Mouse (Mus musculus): ENCODE data around the gene Gm21987.

Gene Gm21987

DNA sequence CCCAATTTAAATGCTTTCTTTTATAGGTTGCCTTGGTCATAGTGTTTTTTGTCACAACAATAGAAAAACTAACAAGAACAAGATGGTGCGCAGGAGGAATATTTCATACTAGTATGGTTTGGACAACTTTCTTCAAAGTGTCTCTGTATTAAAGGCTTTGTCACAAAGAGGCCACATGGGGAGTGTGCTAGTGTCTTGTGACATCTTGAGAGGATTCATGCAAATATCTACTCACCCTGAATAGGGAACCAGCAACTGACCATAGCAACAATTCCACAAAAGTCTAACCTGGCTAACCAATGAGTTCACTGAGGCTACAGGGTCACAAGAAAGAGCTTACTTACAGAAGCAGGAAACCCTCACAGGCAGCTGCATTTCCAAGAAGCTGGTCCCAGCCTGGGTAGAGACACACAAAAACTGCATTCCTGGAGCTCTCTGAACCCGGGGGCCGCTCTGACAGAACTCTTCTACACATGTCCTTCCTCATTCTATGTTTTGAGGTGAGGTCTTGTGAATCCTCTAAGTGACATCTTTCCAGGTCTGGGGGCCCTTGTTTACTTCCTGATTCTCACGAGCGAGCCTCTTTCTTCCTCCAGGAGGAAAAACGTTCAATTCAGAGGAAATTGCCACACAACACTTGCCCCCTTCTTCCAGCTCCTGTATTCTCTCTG, 48.4 kb downstream of the Gm21987 start:
- no peak for DNase-seq (ENCODE audit: low spot score)

DNA sequence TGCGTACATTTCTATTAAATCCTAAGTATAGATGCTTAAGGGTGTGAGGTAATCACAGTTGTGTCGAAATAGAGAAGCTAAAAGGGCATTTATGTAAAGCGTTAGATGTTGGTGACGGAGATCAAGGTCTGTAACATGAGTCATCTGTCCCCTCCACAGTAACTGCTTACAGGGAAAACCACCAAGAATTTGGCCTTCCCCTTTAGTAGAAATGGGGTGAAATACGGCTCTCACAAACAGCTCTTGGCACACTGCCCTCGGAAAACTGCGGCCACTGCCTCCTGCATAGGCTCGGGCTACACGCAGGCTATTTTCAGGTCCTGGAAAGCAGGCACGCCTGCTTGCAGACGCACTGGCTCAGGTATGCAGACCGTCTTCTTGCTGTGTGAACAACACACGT, 49.3 kb downstream of the Gm21987 start:
- DNase-seq (ENCODE audit: low spot score), result no peak

DNA sequence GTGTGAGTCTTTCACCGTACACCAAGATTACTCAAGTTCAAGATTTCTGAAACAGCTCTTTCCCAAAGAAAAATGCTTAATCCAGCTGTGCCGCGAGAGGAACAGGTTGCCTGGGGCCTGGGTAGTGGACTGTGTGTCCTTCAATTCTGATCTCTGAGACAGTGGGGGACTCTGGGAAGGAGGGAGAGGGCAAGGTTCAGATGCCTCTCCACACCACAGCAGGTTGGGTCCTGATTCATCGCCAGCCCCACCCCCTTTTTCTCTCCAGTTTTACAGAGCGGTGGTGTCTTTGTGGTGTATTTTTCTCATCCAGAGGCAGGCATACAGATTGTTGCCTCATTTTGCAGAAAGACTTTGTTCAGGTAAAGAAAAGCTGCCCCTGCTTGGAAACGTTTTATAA, 51.4 kb downstream of the Gm21987 start:
- no peak for DNase-seq (ENCODE audit: low spot score)

DNA sequence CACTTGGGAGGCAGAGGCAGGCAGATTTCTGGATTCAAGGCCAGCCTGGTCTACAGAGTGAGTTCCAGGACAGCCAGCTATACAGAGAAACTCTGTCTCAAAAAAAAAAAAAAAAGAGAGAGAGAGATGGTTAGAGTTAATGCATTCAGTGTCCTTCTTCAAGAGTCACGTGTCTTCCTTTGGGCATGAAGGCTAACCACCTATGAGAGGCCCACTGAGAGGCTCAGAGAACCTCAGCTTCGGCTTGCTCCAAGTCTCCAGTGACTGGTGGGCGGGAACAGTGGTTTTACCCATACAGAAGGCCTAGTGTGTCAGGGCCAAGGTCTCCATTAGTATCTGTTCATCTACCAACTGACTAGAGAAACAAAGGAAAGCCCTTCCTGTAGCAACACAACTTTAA, 52.2 kb downstream of the Gm21987 start:
- no peak for DNase-seq (ENCODE audit: low spot score)

DNA sequence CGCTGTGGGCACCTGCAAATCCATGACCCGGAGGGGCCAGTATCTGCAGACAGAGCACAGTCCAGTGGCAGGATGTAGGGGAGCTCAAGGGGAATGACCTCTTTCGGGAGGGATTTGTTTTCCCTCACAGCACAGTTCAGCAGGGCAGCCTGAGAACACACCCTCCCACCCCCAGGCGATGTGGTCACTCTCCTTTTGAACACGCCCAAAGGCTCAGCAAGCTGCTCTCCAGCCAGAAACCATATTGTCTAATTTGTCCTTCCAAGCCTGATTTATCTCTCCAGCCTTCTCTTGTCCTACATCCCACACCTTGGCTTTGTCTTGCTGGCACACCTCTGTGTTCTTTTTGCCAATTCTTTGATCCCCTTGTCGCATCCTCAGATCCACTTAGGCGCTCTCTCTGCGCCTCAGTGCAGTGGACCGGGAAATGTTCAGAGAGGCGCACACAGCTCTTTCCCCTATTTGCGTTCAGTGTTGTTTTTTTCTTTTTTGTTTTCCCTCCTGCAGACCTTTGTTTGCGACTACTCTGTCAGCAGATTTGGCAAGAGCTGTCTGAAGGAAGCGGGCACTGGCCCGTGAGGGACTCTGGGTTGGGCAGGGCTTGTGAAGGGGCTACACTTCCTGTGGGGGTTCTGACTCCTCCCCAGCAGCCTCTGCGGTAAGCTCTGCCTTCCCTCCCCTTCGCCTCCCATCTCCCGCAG, 52.8 kb downstream of the Gm21987 start:
- DNase-seq (ENCODE audit: low spot score), result no peak

DNA sequence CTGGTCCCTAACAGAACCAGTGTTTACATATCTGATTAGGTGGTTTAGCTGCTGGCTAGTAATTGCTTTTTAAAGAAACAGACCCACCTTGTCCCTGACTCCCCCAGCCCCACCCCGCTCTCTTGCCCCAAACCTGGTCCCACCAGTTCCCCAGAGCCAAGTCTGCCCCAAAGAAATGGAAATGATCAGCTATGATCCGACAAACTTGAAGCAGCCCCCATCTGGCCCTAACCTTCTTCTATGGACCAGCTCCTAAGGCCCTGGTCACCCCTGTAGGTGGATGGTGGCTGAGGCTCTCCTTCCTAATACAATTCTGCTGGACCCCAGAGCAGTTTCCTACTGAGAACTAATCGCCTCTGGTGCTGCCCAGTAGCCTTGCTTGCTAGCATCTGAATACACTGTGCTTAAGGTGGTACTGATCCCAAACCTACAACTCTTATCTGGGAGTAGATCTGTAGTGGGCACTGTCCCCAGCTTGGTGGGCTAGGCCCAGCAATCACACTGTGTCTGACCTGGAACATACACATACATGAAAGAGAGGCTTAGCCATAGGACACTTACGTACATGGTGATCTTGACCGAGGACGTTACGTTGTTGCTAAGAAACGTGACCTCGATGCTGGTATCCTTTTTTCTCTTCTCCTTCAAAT, 53.6 kb downstream of the Gm21987 start:
- no peak for DNase-seq (ENCODE audit: low spot score)

DNA sequence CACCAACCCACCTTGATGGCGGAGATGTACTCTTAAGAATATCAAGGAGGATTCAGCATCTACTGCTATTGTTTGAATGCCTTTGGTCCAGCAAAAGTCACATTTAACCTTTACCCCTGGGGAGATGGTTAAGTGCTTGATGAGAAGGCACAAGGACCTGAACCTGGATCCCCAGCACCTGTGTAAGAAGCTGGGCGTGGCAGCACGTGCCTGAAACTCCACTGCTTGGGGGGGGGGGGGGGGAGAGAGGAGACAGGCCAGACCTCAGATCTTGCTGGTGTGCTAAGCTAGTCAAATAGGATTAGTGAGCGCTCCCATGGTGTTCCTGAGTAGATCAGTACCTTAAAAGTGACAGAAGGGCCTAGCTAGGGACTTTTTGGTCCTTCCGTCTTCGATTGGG, 54.6 kb downstream of the Gm21987 start:
- no peak for DNase-seq (ENCODE audit: low spot score)

DNA sequence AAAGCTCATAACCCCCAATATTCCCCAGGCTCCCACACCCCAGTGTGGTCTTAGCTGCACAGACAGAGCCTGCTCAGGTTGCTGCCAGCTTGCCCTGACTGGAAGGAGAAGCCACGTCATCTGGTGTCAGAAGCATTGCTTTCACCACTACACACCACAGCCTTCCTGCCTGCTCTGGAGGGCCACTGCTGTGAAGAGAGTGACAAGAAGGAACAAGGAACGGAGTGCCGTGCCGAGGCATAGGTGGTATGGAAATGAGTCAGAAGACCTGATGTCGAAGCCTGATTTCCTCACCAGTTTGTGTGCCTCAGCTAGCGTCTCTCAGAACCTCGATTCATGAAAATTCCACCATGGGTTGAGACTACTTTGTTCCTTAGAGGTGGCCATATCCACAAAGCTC, 56.8 kb downstream of the Gm21987 start:
- DNase-seq (ENCODE audit: low spot score), result no peak

DNA sequence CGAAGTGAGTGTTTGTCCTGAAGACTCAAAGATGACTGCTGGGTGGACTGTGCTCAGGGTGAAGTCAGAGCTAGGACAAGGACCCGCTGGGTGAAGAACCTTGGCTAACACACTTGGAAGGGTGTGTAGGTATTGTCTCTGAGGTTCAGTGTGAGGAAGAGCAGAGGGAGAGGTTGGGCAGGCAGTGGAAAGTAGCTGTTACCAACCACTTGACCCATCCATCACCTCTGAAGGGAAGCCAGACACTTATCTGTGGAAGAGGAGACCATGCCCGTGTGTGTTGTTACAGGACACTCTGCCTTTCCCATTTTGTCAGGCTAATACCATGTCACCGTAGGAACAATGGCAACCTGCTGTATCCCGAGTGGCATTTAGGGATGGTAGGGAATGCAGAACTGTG, 59.5 kb downstream of the Gm21987 start:
- DNase-seq (ENCODE audit: low spot score), result no peak

DNA sequence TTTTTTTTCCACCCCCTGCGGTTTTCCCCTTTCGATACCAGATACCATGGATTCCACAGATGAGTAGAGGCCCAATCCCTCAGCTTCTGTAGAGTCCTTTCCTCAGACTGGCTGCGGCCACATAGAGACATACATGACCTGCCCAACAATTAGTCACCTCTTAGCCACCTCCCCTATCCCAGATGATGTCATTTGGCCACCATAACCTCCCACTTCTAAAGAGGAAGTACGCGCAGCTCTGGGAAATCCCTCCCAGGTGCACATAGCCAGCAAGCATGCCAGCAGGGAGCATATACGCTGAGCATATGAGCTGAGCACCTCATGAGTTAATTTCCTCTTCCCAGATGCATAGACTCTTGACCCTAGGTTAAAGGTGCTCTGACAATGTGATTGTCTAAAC, 59.9 kb downstream of the Gm21987 start:
- no peak for DNase-seq (ENCODE audit: low spot score)

DNA sequence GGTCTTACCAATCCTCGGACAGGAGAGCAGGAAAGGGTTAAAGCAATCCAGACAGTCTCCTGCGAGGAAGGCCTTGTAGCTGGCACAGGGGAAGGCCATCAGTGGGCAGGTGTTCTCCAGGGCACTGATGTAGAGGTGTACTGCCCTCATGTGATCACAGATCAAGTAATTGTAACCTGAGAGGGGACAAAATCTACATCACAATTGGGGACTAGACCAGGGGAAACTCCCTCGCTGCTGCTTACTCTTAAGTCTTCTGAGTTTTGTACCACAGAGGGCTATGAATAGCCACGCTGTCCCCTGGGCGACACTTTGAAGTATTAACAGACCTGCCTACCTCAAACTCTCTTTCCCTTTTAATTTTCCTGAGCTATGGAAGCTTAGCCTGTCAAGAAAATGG, 60.7 kb downstream of the Gm21987 start:
- no peak for DNase-seq (ENCODE audit: low spot score)

DNA sequence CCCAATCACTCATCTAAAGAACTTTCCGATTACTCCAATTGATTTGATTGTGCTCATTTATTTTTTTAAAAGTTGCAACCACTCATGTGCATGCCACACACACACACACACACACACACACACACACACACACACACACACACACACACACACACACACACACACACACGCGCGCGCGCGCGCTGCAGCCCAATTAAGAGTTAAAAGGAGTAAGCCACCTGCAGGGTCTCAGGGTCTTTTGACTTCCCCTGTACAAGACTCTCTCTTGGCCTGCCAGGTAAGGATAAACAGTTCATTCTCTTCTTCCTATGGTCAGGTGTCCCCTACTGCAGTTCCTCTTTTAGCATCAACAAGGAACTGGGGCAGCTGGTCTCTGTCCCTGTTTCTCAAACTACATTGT, 61.6 kb downstream of the Gm21987 start:
- no peak for DNase-seq (ENCODE audit: low spot score)

All from spleen, adult 12 weeks (tissue).